ENCODE assay signal across 8 mouse cellular contexts in genomic region chr16:28929686-28930291, GRCm38 (mm10). TPM values are rescaled to one million over a fixed set of nuclear protein-coding genes. Genes with fewer than 3 reads are reported as not detected.
DNase-seq lines count a peak whose midpoint lies in the region; ATAC-seq lines count a peak whose summit lies in the region.

No protein-coding gene starts in this region.

- DNase-seq in ZHBTc4 (ENCODE audit: low read depth, low spot score), result peak; percentile 83
- DNase-seq in cerebellum, postnatal 14 days, result peak; percentile 77 to 80
- peak; percentile 53 for DNase-seq in gastrocnemius, adult 18-20 months (ENCODE audit: low spot score)
- DNase-seq in hindbrain, embryonic 14.5 days (ENCODE audit: low spot score), result peak; percentile 81
- peak; percentile 13 for DNase-seq in left cerebral cortex, adult 11 months (ENCODE audit: low spot score)
- DNase-seq in lung, postnatal 14 days, result peak; percentile 53
- DNase-seq in right cerebral cortex, postnatal 10 days (ENCODE audit: low spot score in 2 of 2), result peak; percentile 73 to 77

- peak overlapping the region; percentile 62 for H3K4me2 ChIP-seq in hindbrain, embryonic 14.5 days (replicated peaks)

- H3K36me3 ChIP-seq in hindbrain, embryonic 14.5 days (replicated peaks; ENCODE audit: control insufficient read depth, insufficient read depth), result no peaks in the 10 kb centered on the region

- WGBS in hindbrain, embryonic 14.5 days, result 1% methylated on average over 44 of the region's 66 CpGs

- peak overlapping the region; percentile 92 for H3K4me3 ChIP-seq in hindbrain, embryonic 14.5 days (replicated peaks; ENCODE audit: low read length)

- peak overlapping the region; percentile 96 for H3K27ac ChIP-seq in hindbrain, embryonic 14.5 days

- ATAC-seq in hindbrain, embryonic 14.5 days (ENCODE audit: low FRiP score), result peak; percentile 69
- no peak for ATAC-seq in monocyte, adult 5-6 weeks (replicated peaks; ENCODE audit: insufficient number of reproducible peaks, low FRiP score, low TSS enrichment, poor library complexity, severe bottlenecking)

- 0 out of 2 replicates have a peak, but pooled peaks cover 4% of the 10 kb centered on the region for H3K27me3 ChIP-seq in hindbrain, embryonic 14.5 days (ENCODE audit: control insufficient read depth, insufficient read depth, low read length)

- peak overlapping the region; percentile 94 for H3K9ac ChIP-seq in hindbrain, embryonic 14.5 days

- H3K4me1 ChIP-seq in hindbrain, embryonic 14.5 days (replicated peaks; ENCODE audit: control insufficient read depth, insufficient read depth, low read length), result peaks cover 36% of the 10 kb centered on the region

- no peaks in the 10 kb centered on the region for H3K9me3 ChIP-seq in hindbrain, embryonic 14.5 days (ENCODE audit: control insufficient read depth, low read length)

RNA-seq across cellular contexts. Expression of gene Mb21d2, which starts 0.3 kb away (rescaled TPM):
- 10 to 100 TPM in 1 of 2 experiments, 1 to 10 TPM in 1; 10.0 to 13.4 TPM for total RNA-seq in gastrocnemius, adult 18-20 months (2021)
- 19.5 and 23.0 TPM in 2 replicates for polyA plus RNA-seq in hindbrain, embryonic 14.5 days (2014; fragmentation: Nextera tagmentation; extraction: Ambion mirVana)
- not detected in 3 replicates for total RNA-seq in monocyte, adult 5-6 weeks (2017)

Comparison
In these comparisons a context has a peak if more than half of its experiments do, and no peak if none do; other contexts are left out.
1. DNase-seq: peak in every context shown above with its lines; median percentile 83 in ZHBTc4; 81 in hindbrain, embryonic 14.5 days; 78 in cerebellum, postnatal 14 days; 75 in right cerebral cortex, postnatal 10 days; 53 in gastrocnemius, adult 18-20 months; 53 in lung, postnatal 14 days; 13 in left cerebral cortex, adult 11 months.
2. RNA of gene Mb21d2, which starts 0.3 kb away (total RNA-seq): 10.0 to 13.4 TPM in gastrocnemius, adult 18-20 months; not detected in monocyte, adult 5-6 weeks; every median in the first group is over 10 times any median in the second.